Mouse (Mus musculus) mature B cell (primary cell): ENCODE results near the gene Cpne4.

Experiments
- in situ Hi-C: fragments of 300-500 bp; cut with MboI; formaldehyde crosslinking; loops from 2 replicates; pipeline ENCODE4 v1.14.3; 2019

The Cpne4 gene

DNA sequence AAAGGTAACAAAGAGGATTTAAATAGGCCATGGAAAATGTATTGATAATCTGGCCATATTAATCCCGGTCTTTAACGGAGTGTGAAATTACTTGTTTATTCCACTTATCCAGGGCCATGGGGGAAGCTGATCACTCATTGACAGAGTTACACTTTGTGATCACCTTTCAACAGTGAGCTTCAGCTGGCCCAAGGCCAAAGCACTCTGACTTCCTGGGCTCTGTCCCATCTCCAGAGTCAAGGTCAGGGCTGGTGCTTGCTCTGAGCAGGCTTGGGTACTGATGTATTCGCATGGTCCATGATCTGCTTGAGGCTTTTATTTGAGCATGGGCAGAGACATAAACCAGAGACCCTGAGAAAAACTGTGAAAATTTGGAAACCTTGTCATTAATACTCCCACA, 131.5 kb downstream of the Cpne4 start:
- in situ Hi-C loops, result no loop called here

DNA sequence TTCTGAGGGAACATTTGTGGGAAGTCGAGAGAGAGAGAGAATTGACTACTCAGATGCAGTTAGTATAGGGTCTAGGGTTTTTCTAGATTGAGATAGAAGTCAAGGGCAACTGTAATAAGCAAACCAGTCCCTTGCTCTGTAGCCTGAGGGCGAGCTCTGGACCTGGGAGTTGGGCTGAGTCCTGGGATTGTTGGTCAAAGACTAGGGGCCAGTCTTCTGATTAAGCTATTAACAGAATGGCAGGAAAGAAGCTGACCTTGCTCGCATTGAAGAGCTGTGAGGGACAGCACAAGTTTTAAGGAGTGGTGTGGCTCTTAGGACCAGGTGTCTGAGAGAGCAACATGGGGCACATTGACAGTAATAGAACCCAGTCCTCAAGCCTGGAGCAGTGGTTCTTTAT, 140.0 kb downstream of the Cpne4 start:
- in situ Hi-C loops, result no loop called here

DNA sequence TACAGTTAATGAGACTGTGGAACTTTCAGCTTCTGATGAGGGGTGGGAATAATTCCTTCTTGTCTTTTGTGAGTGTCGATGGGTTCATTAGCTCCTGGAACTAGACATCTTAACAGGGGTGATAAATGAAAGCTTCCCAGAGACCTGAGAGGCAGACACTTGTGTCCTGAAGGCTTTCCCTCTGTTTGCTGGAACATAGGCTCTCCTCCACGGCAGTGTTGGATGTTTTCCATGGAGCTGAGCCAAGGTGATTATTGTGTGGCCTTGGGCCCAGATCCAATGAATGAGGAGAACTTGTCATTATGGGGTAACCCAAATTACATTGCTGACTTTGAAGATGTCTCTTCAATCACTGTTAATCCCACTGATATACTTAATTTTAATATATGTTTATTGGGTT, 146.1 kb downstream of the Cpne4 start:
- in situ Hi-C loops, result no loop called here

DNA sequence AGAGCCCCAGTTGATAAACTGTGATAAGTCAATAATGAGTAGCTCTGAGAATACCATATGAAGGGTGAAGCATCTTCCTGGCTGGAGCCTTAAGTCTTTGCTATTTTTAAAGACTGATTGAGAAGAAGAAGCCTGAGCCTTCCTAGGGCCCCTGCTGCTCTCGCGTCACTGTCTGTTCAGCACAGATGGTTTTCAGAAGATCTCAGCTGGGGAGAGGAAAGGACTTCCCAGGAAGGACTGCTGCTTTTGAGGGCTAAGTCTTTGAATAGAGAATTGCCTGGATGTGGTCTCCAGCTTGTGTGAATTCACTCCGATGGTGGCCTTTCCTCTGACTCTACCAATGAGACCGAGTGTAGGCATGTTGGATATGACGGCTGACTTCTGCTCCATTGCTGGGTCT, 163.7 kb downstream of the Cpne4 start:
- in situ Hi-C loops, result no loop called here

DNA sequence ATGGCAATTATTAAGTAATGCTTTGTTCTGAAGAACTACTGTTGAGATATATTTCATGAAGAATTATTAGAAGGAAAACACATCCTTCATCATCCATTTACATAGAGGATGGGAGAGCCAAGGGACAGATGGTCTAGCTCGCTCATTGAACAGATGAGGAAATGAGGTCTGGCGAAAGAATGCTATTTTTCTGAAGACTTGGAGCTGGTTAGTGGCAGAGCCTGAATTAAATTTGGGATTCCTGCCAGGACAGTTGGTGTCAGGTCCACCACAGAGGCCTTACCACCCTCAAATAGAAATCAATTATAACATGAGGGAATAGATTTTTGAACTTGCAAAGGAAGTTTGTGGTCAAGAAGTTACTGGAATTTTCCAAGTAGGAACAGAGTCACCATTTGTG, 178.2 kb downstream of the Cpne4 start:
- in situ Hi-C loops, result no loop called here

GRCm38 (mm10) chr9:104742661-104743380, 195.7 kb downstream of the Cpne4 start:
- in situ Hi-C loops, result no loop called here

- in situ Hi-C loops, result no loop called here
Observed at GRCm38 (mm10) chr9:104755519-104755918, 208.4 kb downstream of the Cpne4 start.

GRCm38 (mm10) chr9:104760031-104760430, 212.9 kb downstream of the Cpne4 start:
- in situ Hi-C loops, result no loop called here

DNA sequence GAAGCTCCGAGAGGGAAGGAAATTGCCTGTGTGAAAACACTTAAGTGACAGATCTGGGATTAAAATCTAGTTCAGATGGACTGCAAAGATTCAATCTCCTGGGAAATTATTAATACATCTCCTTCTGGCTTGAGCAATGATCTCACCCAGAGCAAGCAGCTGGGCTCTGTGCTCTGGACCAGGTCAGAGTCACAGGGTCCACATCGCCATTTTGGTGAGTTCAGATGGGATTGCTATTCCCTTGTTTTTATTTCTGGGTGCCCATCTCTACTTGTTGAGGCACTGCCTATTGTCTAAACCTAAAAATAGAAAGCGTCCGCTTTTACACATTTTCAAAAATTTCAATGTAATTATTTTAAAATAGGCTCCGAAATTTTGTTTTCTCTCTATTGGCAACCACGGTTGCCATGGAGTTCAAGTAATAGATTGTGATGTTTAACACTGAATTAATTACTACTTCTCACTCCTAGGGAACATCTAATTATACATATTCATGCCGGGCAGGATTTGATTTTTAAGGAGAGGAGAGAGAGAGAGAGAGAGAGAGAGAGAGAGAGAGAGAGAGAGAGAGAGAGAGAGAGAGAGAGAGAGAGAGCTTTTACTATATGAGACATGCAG, 229.2 kb downstream of the Cpne4 start:
- in situ Hi-C loops, result no loop called here

DNA sequence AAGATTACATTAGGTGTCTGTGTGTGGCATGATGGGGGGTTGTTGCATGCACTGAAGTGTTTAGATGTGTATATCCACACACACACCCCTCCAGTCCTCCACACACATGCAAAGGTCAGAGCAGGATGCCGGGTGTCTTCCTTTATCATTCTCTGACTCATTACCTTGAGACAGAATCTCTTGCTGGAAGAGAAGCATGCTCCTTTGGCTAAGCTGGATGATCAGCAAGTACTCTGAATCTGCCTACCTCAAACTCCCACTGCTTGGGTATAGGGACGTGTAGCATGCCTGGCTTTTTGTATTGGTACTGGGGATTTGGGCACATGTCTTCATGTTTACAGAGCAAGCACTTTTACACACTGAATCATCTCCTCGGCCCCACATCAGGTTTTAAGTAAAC, 230.0 kb downstream of the Cpne4 start:
- in situ Hi-C loops, result no loop called here

DNA sequence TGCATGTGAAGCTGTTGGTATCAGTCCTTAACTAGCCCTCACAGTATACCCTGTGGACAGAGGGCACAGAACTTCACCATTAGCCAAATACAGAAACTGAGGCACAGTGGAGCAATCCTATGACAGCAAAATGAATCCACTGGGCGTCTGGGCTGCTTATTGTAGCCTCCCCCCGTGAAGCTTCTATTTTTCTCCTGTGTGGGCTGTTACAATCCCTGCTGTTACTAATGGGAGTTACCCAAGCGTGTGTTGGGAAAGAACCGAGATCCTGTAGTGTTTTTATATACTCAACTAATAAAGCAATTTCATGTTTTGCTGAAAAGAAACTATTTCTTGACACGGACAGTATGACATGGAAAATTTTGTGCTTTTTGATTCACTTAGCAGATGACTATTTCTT, 230.7 kb downstream of the Cpne4 start:
- in situ Hi-C loops, result no loop called here

DNA sequence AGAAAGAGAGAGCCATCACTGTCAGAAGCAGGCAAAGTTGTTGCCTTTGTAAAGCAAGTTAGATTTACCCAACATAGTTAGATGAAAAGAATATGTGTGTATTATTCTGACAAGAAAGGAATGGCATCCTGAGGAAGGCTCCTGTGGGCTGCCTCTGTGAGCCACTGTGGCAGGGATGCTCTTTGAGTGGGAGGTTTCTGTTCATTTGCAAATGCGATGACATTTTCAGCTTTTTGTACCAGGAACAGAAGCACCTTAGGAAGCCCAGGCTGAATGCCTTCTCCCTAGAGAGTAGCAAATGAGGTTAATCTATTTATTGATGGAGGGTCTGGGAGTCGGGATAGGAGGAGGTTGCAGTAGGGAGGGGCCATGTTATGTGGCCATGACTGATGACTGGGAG, 249.5 kb downstream of the Cpne4 start:
- in situ Hi-C loops, result no loop called here

GRCm38 (mm10) chr9:104804776-104805175, 257.7 kb downstream of the Cpne4 start:
- in situ Hi-C loops, result no loop called here

GRCm38 (mm10) chr9:104814681-104815080, 267.6 kb downstream of the Cpne4 start:
- in situ Hi-C loops, result no loop called here

DNA sequence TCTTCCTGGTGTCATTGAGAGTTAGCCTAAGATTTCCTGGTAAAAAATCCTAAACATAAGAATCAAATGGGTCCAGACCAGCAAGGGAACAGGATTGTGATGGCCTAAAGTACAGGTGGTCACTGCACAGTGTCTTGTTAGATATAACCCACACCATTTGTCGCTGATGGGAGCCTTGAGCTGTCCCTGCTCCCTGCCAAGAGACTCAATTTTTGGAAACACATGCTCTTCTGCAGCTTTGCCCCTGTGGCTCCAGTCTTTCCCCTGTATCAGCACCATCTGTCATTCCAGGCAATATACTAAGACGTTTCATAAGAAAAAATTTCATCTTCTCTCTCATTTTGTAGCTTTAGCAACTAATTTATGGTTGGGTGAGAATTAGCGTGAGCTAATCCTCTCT, 281.6 kb downstream of the Cpne4 start:
- in situ Hi-C loops, result no loop called here

- in situ Hi-C loops, result no loop called here
Observed at GRCm38 (mm10) chr9:104832934-104833539, 286.0 kb downstream of the Cpne4 start.

- in situ Hi-C loops, result no loop called here
Observed at GRCm38 (mm10) chr9:104837931-104838330, 290.8 kb downstream of the Cpne4 start.

DNA sequence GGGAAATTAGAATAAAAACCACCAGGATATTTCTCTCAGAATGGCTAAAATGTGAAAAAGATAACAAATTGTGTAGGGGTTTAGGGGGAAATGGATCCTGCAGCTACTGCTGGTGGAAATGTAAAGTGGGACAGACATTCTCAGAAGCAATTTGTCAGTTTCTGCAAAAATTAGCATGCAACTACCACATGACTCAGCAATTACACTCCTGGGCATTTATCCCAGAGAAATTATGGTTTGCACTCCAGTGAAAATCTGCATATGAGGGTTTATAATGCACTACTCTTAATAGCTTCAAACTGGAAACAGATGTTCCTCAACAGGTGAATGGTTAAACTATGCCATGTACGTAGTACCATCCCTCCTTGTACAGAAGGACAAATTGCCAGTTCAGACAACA, 294.2 kb downstream of the Cpne4 start:
- in situ Hi-C loops, result no loop called here

DNA sequence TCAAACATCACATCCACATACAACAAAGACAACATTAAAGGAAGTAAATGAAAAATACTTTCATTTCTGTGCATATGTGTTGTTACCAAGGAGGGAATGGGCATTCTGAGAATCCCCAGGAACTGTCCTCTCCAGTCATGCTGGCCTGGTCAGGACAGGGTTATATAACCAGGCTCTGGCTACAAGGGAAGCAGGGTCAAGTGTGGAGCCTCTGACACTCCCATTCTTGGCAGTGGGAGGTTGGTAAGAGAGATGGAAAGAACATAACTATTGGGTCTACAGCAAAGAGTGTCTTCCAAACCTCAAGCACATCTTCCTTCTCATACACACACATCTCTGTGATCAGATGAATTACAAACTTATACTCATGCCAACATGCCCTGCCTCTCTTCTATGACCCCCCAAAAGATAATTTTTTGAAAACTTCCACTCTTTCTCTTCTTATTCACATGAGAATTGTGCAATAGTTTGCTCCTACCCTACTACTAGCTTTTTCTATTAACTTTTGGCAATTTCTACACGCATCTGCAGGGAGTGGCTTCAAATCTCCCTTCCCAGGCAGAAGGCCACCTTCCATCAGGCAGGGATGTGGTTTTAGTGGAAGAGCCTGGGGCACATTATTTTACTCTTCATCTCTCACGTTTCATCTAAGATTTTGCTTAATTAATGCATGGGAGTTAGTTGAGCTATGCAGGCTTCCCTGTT, 298.3 kb downstream of the Cpne4 start:
- in situ Hi-C loops, result no loop called here

DNA sequence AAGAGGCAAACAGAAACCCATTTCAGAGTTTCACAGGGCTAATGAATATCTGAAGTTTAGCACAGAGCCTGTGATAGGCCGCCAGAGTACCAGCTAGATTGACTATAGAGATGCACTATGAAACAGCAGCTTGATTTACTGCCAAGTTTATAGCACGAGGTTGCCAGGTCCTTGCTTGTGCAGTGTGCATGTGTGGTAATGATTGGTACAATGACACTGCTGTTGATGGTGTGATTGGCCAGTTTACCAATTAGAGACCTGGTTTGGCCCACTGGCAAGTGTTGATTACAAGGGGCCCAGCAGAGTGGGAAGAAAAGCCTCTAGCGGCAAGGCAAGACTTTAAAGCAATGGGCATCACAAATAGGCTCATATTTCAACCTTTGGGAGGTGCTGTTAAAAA, 306.6 kb downstream of the Cpne4 start:
- in situ Hi-C loops, result no loop called here

- in situ Hi-C loops, result no loop called here
Observed at GRCm38 (mm10) chr9:104854245-104854921, 307.3 kb downstream of the Cpne4 start.

DNA sequence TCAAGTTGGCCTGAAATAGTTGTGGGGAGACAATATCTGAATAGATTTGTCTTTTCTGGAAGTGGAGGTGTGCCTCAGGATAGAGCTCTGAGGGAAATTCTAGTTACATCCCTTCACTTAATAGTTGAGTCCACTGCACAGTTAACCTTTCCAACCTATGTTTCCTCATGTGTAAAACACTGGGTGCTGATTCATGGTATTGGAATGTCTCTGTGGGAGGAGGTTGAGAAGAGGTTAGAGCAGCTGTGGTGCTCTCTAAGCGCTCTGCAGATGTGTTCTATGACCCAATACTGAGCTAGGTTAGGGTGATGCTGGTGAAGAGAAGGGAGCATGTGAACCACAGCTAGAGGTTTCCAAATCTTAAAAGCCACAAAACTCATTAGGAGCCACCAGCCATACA, 318.7 kb downstream of the Cpne4 start:
- in situ Hi-C loops, result no loop called here
